Mouse (Mus musculus) layer of hippocampus, adult 11-12 months (tissue): ENCODE results near the gene Ccdc62.

Source experiments
- DNase-seq: peaks from one replicate; pipeline ENCODE4 v3.0.0; 2022; ENCODE audit warnings: low spot score

Gene Ccdc62

GRCm38 (mm10) chr5:124004356-124005150 lies 74.1 kb downstream of the Ccdc62 start:
- DNase-seq: no peak

- no peak for DNase-seq
Measured at GRCm38 (mm10) chr5:124005151-124005500, 74.6 kb downstream of the Ccdc62 start.

- DNase-seq: no peak
Measured at GRCm38 (mm10) chr5:124005591-124005990, 75.1 kb downstream of the Ccdc62 start.

GRCm38 (mm10) chr5:124006082-124006873 lies 75.8 kb downstream of the Ccdc62 start:
- no peak for DNase-seq

GRCm38 (mm10) chr5:124006891-124007491 lies 76.5 kb downstream of the Ccdc62 start:
- no peak for DNase-seq

GRCm38 (mm10) chr5:124010077-124010476 lies 79.6 kb downstream of the Ccdc62 start:
- no peak for DNase-seq

GRCm38 (mm10) chr5:124010910-124011655 lies 80.6 kb downstream of the Ccdc62 start:
- DNase-seq: peak; percentile 53

- no peak for DNase-seq
Measured at GRCm38 (mm10) chr5:124011927-124012326, 81.4 kb downstream of the Ccdc62 start.

GRCm38 (mm10) chr5:124012885-124013284 lies 82.4 kb downstream of the Ccdc62 start:
- no peak for DNase-seq

GRCm38 (mm10) chr5:124013747-124014146 lies 83.3 kb downstream of the Ccdc62 start:
- no peak for DNase-seq

GRCm38 (mm10) chr5:124014180-124014579 lies 83.7 kb downstream of the Ccdc62 start:
- no peak for DNase-seq

- DNase-seq: no peak
Measured at GRCm38 (mm10) chr5:124014791-124015251, 84.3 kb downstream of the Ccdc62 start.

- DNase-seq: no peak
Measured at GRCm38 (mm10) chr5:124015727-124016126, 85.2 kb downstream of the Ccdc62 start.

- DNase-seq: no peak
Measured at GRCm38 (mm10) chr5:124016291-124016821, 85.9 kb downstream of the Ccdc62 start.

GRCm38 (mm10) chr5:124017941-124018340 lies 87.5 kb downstream of the Ccdc62 start:
- DNase-seq: no peak

GRCm38 (mm10) chr5:124018651-124019050 lies 88.2 kb downstream of the Ccdc62 start:
- no peak for DNase-seq
